Mouse (Mus musculus): Measurements from ENCODE around the gene 4930412O13Rik. TPM values are rescaled to one million over a fixed set of nuclear protein-coding genes. Genes with fewer than 3 reads are reported as not detected.

Gene 4930412O13Rik
- polyA plus RNA-seq, 1 experiment from 2014 or later: 0.71 TPM

DNA sequence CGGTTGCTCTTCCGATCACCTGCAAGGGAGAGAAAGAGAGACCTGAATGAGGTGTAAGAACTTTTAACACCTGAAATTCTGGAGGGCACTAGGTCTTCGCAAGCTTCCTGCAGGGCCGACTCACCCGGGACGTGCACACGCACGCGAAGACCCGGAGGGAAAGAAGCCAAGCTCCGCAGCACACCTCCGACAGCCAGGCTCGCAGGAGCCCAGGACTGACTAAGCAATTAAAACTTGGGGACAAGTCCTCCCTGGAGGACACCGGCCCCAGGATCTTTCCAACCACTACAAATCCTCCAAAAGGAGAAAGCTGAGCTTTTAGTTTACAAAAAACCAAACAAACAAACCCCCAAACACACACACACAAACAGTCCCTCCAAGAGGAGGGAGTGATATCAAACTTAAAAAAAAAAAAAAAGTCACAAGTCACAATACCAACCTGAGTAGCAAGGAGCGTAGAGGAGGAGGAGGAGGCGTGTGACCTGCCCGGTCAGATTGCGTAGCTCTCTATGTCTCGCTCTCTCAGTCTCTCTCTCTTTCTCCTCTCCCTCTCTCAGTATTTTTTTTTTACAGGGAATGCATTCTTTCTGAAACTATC, 3.0 kb upstream of the 4930412O13Rik start:
- ATAC-seq (ENCODE audit: low FRiP score): no peak

DNA sequence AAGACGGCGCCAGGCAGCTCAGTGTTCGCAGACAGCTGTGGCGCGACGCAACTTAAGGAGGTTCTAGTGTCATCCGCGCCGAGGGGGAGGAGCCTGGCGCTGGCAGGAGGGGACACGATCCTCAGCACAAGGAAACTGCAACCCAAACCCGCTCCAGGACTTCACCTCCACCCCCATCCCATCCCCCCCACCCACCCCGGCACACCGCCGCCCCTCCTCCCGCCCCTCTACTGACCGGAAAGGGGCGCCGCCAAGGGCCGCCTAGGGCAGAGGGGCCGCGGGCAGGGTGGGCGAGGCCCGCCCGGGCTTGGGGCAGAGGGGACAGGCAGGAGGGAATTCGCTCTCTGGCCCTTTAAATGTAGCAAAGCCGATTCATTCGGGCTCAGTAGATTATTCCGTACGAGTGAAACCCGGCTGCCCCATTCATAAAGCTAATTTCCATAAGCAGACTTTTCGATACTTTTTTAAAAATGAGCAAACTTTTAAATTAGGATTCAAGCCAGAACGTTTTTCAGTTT, 2.4 kb upstream of the 4930412O13Rik start:
- DNase-seq (ENCODE audit: low spot score): peak; percentile 67
- ATAC-seq (ENCODE audit: low FRiP score): peak; percentile 34
- WGBS: under 1% methylated on average over 24 of the region's 33 CpGs
- H3K27me3 ChIP-seq (ENCODE audit: control insufficient read depth, insufficient read depth, low read length): peaks cover 86% of the 10 kb centered on the region
- H3K27ac ChIP-seq (ENCODE audit: low read depth, low read length): no peak overlapping the region
- H3K4me2 ChIP-seq (replicated peaks; ENCODE audit: low read depth, low read length): peak overlapping the region; percentile 93
- peak overlapping the region; percentile 43 for H3K4me3 ChIP-seq (ENCODE audit: low read depth, low read length)
- 0 out of 2 replicates have a peak overlapping the region, but pooled peaks have one; percentile 19 for H3K9ac ChIP-seq (ENCODE audit: low read depth, low read length)
- H3K36me3 ChIP-seq (ENCODE audit: control insufficient read depth, insufficient read depth, low read length): no peaks in the 10 kb centered on the region
- no peaks in the 10 kb centered on the region for H3K9me3 ChIP-seq (ENCODE audit: control insufficient read depth, low read length)
- H3K4me1 ChIP-seq (replicated peaks; ENCODE audit: control insufficient read depth, insufficient read depth, low read length): peaks cover 8% of the 10 kb centered on the region

More for the DNA sequence above, 3.0 kb upstream of the 4930412O13Rik start:
- Histone ChIP-seq H3K4me1 (replicated peaks; ENCODE audit: control insufficient read depth, insufficient read depth, low read length) (peaks cover 8% of the 10 kb centered on the region), H3K9me3 (ENCODE audit: control insufficient read depth, low read length) (no peaks in the 10 kb centered on the region), H3K9ac (ENCODE audit: low read depth, low read length) (no peak overlapping the region), H3K27me3 (ENCODE audit: control insufficient read depth, insufficient read depth, low read length) (peaks cover 85% of the 10 kb centered on the region), H3K36me3 (ENCODE audit: control insufficient read depth, insufficient read depth, low read length) (no peaks in the 10 kb centered on the region), H3K4me3 (ENCODE audit: low read depth, low read length) (peak overlapping the region; percentile 43), H3K4me2 (replicated peaks; ENCODE audit: low read depth, low read length) (peak overlapping the region; percentile 93), H3K27ac (ENCODE audit: low read depth, low read length) (no peak overlapping the region)
- WGBS: 1% methylated on average over 19 of the region's 19 CpGs
- peak; percentile 57 for DNase-seq (ENCODE audit: low spot score)

DNA sequence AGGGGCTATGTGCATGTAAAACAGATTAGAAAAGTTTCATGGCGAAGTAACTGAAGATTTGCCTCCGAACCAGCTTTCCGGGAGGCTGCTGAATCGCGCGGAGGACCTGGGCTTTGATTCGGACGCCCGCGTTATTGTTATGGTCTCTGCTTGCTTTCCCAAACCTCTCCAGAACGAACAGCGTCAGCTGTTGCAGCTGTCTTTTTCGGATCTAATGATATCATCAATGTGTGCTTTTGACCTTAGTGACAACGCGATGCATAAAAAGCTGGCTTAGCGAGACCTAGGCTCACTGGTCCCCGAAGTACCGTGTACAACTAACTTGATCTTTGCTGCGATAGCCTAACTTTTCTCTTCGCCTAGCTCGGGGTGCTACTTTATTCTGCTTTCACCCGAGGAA, 2.0 kb upstream of the 4930412O13Rik start:
- Histone ChIP-seq H3K9me3 (ENCODE audit: control insufficient read depth, low read length) (no peaks in the 10 kb centered on the region), H3K27ac (ENCODE audit: low read depth, low read length) (no peak overlapping the region), H3K4me1 (replicated peaks; ENCODE audit: control insufficient read depth, insufficient read depth, low read length) (peaks cover 8% of the 10 kb centered on the region), H3K4me2 (replicated peaks; ENCODE audit: low read depth, low read length) (peak overlapping the region; percentile 93), H3K9ac (ENCODE audit: low read depth, low read length) (no peak overlapping the region), H3K4me3 (ENCODE audit: low read depth, low read length) (peak overlapping the region; percentile 43), H3K36me3 (ENCODE audit: control insufficient read depth, insufficient read depth, low read length) (no peaks in the 10 kb centered on the region), H3K27me3 (ENCODE audit: control insufficient read depth, insufficient read depth, low read length) (peaks cover 86% of the 10 kb centered on the region)
- under 1% methylated on average over 22 of the region's 22 CpGs for WGBS
- ATAC-seq (ENCODE audit: low FRiP score) (peak; percentile 36), DNase-seq (ENCODE audit: low spot score) (no peak)

DNA sequence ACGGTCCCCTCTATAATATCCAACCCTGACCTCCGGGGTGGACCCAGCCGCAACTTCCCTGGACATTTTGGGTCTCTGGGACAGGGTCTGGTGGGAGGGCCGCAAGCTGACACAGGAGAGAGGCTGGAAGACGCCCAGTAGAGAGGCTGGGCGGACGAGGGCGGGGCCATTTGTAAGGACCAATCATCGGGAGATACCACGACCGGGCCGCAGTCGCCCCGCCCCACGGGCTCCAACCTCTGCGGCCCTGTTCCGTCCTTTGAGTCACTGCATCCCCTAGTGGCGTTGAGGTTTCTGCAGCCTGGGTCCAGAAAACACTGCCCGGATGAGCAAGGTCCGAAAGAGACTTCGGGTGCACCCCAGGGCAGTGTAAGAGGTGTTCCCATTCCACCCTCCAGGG, 1.6 kb upstream of the 4930412O13Rik start:
- Histone ChIP-seq H3K27ac (ENCODE audit: low read depth, low read length) (no peak overlapping the region), H3K9me3 (ENCODE audit: control insufficient read depth, low read length) (no peaks in the 10 kb centered on the region), H3K4me1 (replicated peaks; ENCODE audit: control insufficient read depth, insufficient read depth, low read length) (peaks cover 8% of the 10 kb centered on the region), H3K27me3 (ENCODE audit: control insufficient read depth, insufficient read depth, low read length) (peaks cover 86% of the 10 kb centered on the region), H3K36me3 (ENCODE audit: control insufficient read depth, insufficient read depth, low read length) (no peaks in the 10 kb centered on the region), H3K4me2 (replicated peaks; ENCODE audit: low read depth, low read length) (peak overlapping the region; percentile 93), H3K4me3 (ENCODE audit: low read depth, low read length) (peak overlapping the region; percentile 43), H3K9ac (ENCODE audit: low read depth, low read length) (no peak overlapping the region)
- WGBS: 0% methylated on average over 21 of the region's 21 CpGs
- DNase-seq (ENCODE audit: low spot score): peak; percentile 96
- peak; percentile 93 for ATAC-seq (ENCODE audit: low FRiP score)

DNA sequence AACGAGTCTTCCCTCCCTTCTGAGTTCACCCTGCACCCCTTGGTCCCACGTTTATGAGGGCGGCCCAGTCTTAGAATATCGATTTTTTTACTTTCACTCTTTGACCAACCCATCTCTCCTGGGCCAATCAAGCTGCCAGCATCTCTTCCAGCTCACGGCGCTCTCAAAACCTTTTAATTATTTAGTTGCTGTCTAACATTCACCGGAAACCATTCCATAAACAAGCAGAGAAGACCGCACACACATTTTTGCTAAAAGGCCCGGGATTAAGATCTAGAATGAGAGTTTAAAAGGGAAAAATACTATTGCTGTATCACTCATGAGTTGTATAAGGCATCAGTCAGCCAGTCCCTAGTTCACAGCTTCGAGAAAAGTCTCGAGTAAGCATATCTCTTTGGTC, 781 bp upstream of the 4930412O13Rik start:
- DNase-seq (ENCODE audit: low spot score) (peak; percentile 36), ATAC-seq (ENCODE audit: low FRiP score) (no peak)
- peaks cover 8% of the 10 kb centered on the region for H3K4me1 ChIP-seq (replicated peaks; ENCODE audit: control insufficient read depth, insufficient read depth, low read length)
- peaks cover 84% of the 10 kb centered on the region for H3K27me3 ChIP-seq (ENCODE audit: control insufficient read depth, insufficient read depth, low read length)
- H3K4me2 ChIP-seq (replicated peaks; ENCODE audit: low read depth, low read length): no peak overlapping the region
- H3K4me3 ChIP-seq (ENCODE audit: low read depth, low read length): no peak overlapping the region
- no peaks in the 10 kb centered on the region for H3K36me3 ChIP-seq (ENCODE audit: control insufficient read depth, insufficient read depth, low read length)
- no peaks in the 10 kb centered on the region for H3K9me3 ChIP-seq (ENCODE audit: control insufficient read depth, low read length)
- WGBS: 4% methylated on average over 11 of the region's 11 CpGs
- H3K9ac ChIP-seq (ENCODE audit: low read depth, low read length): no peak overlapping the region
- H3K27ac ChIP-seq (ENCODE audit: low read depth, low read length): no peak overlapping the region

DNA sequence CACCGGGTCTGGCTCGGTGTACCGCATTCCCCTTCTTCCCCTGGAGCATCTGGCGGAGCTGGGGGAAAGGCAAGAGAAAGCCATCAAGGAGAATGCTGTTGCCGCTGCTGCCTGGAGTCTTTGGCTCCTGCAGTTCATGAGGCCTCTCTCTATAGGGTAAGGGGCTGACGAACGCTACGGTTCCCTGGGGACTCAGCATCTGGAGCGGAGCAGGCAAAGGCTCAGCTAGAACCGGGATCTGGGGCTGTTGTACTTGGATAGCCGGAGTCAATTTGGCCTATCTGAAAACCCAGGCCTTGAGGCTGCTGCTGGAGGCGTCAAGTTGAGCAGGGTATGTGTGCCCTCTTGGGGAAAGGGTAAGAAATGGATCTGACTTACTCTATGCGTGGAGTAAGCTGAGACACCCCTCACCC, 565 bp downstream of the 4930412O13Rik start:
- peak overlapping the region; percentile 45 for H3K9ac ChIP-seq (ENCODE audit: low read depth, low read length)
- peaks cover 83% of the 10 kb centered on the region for H3K27me3 ChIP-seq (ENCODE audit: control insufficient read depth, insufficient read depth, low read length)
- peaks cover 8% of the 10 kb centered on the region for H3K4me1 ChIP-seq (replicated peaks; ENCODE audit: control insufficient read depth, insufficient read depth, low read length)
- H3K27ac ChIP-seq (ENCODE audit: low read depth, low read length): peak overlapping the region; percentile 62
- 1% methylated on average over 13 of the region's 13 CpGs for WGBS
- no peaks in the 10 kb centered on the region for H3K36me3 ChIP-seq (ENCODE audit: control insufficient read depth, insufficient read depth, low read length)
- H3K4me2 ChIP-seq (replicated peaks; ENCODE audit: low read depth, low read length): peak overlapping the region; percentile 53
- peak; percentile 66 for DNase-seq (ENCODE audit: low spot score)
- no peak for ATAC-seq (ENCODE audit: low FRiP score)
- H3K9me3 ChIP-seq (ENCODE audit: control insufficient read depth, low read length): no peaks in the 10 kb centered on the region
- peak overlapping the region; percentile 30 for H3K4me3 ChIP-seq (ENCODE audit: low read depth, low read length)

DNA sequence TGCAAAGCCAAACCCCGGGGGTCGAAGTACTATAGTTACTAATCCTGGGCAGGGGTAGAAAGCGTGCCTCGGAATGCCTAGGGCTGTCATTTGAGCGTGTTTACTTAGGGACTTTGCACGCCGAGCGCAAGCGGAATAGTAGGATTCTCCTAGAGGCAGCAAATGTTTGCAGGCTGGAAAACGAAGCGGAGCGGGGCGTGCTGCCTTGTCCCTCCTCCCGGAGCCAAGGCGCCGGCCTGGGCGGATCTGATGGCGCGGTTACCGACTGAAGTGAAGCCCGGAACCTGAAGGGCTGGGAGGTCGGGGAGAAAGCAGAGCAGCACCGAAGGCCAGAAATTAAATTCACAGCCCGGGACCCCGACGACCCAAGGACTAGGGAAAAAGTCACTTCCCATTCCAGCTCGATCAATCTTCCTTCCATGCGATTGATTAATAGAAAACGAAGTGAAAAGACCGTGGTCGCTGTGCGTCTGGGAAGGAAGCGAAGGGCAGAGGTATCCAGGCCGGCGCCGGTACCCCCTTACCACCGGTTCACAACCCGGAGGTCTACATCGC, 1.4 kb downstream of the 4930412O13Rik start:
- H3K4me3 ChIP-seq (ENCODE audit: low read depth, low read length): peak overlapping the region; percentile 27
- H3K9me3 ChIP-seq (ENCODE audit: control insufficient read depth, low read length): no peaks in the 10 kb centered on the region
- H3K27ac ChIP-seq (ENCODE audit: low read depth, low read length): no peak overlapping the region
- peak overlapping the region; percentile 27; the same call in 1 of the 2 replicates for H3K9ac ChIP-seq (ENCODE audit: low read depth, low read length)
- H3K4me2 ChIP-seq (replicated peaks; ENCODE audit: low read depth, low read length): peak overlapping the region; percentile 34
- no peaks in the 10 kb centered on the region for H3K36me3 ChIP-seq (ENCODE audit: control insufficient read depth, insufficient read depth, low read length)
- DNase-seq (ENCODE audit: low spot score): no peak
- under 1% methylated on average over 39 of the region's 39 CpGs for WGBS
- no peak for ATAC-seq (ENCODE audit: low FRiP score)
- H3K4me1 ChIP-seq (replicated peaks; ENCODE audit: control insufficient read depth, insufficient read depth, low read length): peaks cover 8% of the 10 kb centered on the region
- peaks cover 86% of the 10 kb centered on the region for H3K27me3 ChIP-seq (ENCODE audit: control insufficient read depth, insufficient read depth, low read length)

DNA sequence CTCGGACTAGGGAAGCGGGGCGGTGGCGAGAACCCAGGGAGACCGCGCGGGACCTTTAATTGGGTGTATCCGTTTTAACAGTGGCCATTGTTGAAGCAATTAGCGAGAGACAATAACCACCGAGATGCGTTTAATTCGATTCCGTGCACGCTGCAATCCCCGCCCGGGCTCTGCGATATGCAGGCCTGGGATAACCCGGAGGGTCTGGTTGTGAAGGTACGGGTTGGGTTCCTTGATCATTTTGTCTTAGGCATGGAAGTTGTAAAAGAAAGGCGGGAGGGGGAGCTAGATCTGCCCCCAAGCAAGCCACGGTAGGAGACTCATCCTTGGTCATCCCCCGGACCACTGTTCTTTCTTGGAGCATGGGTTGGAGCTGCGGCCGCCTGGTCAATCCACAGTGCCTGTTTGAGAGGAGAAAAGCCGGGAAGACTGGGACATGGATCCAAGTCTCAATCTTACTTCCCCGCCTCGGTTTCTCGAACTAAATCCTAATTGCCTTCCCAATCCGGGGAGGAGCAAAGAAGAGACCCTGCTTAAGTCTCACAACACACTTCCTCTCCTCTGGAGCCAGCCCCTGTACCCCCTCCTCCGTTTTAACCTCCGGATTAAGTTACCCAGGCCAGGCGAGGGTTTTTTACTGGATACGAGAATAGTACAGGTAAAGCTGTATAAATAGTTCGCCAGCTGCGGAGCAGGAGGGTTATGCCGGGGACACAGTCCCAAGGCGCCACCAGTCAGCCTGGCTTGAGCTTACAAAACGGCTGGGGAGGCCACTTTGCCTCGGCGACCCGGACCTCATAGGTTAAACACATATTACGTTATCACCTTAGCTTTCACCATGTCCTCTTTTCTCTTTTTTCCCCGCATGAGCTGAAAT, 2.1 kb downstream of the 4930412O13Rik start:
- H3K27me3 ChIP-seq (ENCODE audit: control insufficient read depth, insufficient read depth, low read length): peaks cover 88% of the 10 kb centered on the region
- peak overlapping the region; percentile 27 for H3K4me3 ChIP-seq (ENCODE audit: low read depth, low read length)
- no peak for ATAC-seq (ENCODE audit: low FRiP score)
- no peaks in the 10 kb centered on the region for H3K9me3 ChIP-seq (ENCODE audit: control insufficient read depth, low read length)
- peak overlapping the region; percentile 34 for H3K4me2 ChIP-seq (replicated peaks; ENCODE audit: low read depth, low read length)
- peak overlapping the region; percentile 27; the same call in 1 of the 2 replicates for H3K9ac ChIP-seq (ENCODE audit: low read depth, low read length)
- no peaks in the 10 kb centered on the region for H3K36me3 ChIP-seq (ENCODE audit: control insufficient read depth, insufficient read depth, low read length)
- H3K27ac ChIP-seq (ENCODE audit: low read depth, low read length): no peak overlapping the region
- H3K4me1 ChIP-seq (replicated peaks; ENCODE audit: control insufficient read depth, insufficient read depth, low read length): peaks cover 8% of the 10 kb centered on the region; the same call in 1 of the 2 replicates
- under 1% methylated on average over 43 of the region's 43 CpGs for WGBS
- DNase-seq (ENCODE audit: low spot score): peak; percentile 73

Data from hindbrain, embryonic 11.5 days (tissue).